Mouse (Mus musculus) bone marrow, adult 2 months (tissue): ENCODE measurements around the gene Syn1.

ENCODE experiments used
- CTCF ChIP-seq: fragments of 200-500 bp; IDR thresholded peaks from 2 replicates; pipeline ENCODE4 v1.5.1; 2011; ENCODE audit warnings: low read length, control low read depth; ENCODE audit not compliant: control insufficient read depth, insufficient read depth
- POLR2A ChIP-seq: fragments of 200-500 bp; IDR thresholded peaks from 2 replicates; pipeline ENCODE4 v1.6.1; 2011; ENCODE audit warnings: low read depth, mild to moderate bottlenecking, control low read depth, low read length, borderline replicate concordance; ENCODE audit not compliant: control insufficient read depth

- TF ChIP-seq CTCF = no peak
- TF ChIP-seq POLR2A = no peak
Observed at GRCm38 (mm10) chrX:20863161-20864101, 57.4 kb downstream of the Syn1 start.
